ENCODE assay signal across 37 mouse cellular contexts in genomic region chr5:72636576-72636975, GRCm38 (mm10). TPM values are rescaled to one million over a fixed set of nuclear protein-coding genes. Genes with fewer than 3 reads are reported as not detected.
DNase-seq lines count a peak whose midpoint lies in the region; ATAC-seq and TF ChIP-seq lines count a peak whose summit lies in the region.
"Had no signal": no experiment of that assay in that cellular context is flagged by ENCODE, and none has a peak within 500 bp of the region (broad histone marks: within the 10 kb centered on the region; RNA-seq: fewer than 3 reads in every experiment).

No protein-coding gene starts in this region.

- TF ChIP-seq CTCF in heart, postnatal 0 days (IDR thresholded peaks at IDR 0.05; ENCODE audit: low read depth) = no peak
- TF ChIP-seq CTCF in CH12.LX (conservative IDR thresholded peaks at IDR 0.05 in 1 of 2, IDR thresholded peaks at IDR 0.05 in 1 of 2; ENCODE audit: low read depth in 2 of 2, low read length in 2 of 2) = no peak

- no peaks in the 10 kb centered on the region for H3K36me3 ChIP-seq in heart, postnatal 0 days (replicated peaks; ENCODE audit: control insufficient read depth, insufficient read depth, low read length)
- H3K36me3 ChIP-seq in CH12.LX (replicated peaks in 1 of 2; ENCODE audit: control insufficient read depth in 1 of 2, insufficient read depth in 1 of 2, low read length in 1 of 2) = no peaks in the 10 kb centered on the region
- H3K36me3 ChIP-seq in midbrain, embryonic 11.5 days (ENCODE audit: control insufficient read depth, insufficient read depth, low read length) = no peaks in the 10 kb centered on the region
- no peaks in the 10 kb centered on the region for H3K36me3 ChIP-seq in hindbrain, embryonic 16.5 days (ENCODE audit: control insufficient read depth, insufficient read depth, low read length)
- H3K36me3 ChIP-seq: embryonic facial prominence, embryonic 12.5 days; forebrain, embryonic 15.5 days; G1E; heart, embryonic 15.5 days; hindbrain, embryonic 12.5 days; kidney, embryonic 15.5 days; limb, embryonic 13.5 days; lung, embryonic 15.5 days; neural tube, embryonic 12.5 days had no signal

- dilution Hi-C loops in CH12.LX (cut with MboI; ENCODE audit: extremely low pct_ligation_motif_present, extremely low pct_unique_long_range_greater_than_20kb, low sequenced_read_pairs) = no loop called here

- TF ChIP-seq EP300 in heart, postnatal 0 days (IDR thresholded peaks at IDR 0.05; ENCODE audit: low read depth) = no peak
- TF ChIP-seq EP300 in CH12.LX (IDR thresholded peaks at IDR 0.05; ENCODE audit: low read length) = no peak

- H3K4me1 ChIP-seq in heart, postnatal 0 days (ENCODE audit: control insufficient read depth, insufficient read depth) = no peaks in the 10 kb centered on the region
- H3K4me1 ChIP-seq in CH12.LX (ENCODE audit: control insufficient read depth in 1 of 2, insufficient read depth in 2 of 2) = peaks cover 11 to 20% of the 10 kb centered on the region in 2 experiments
- no peaks in the 10 kb centered on the region for H3K4me1 ChIP-seq in midbrain, embryonic 11.5 days (ENCODE audit: control insufficient read depth, insufficient read depth, low read length)
- H3K4me1 ChIP-seq in hindbrain, embryonic 16.5 days (ENCODE audit: control insufficient read depth, insufficient read depth, low read depth, low read length) = no peaks in the 10 kb centered on the region
- H3K4me1 ChIP-seq: embryonic facial prominence, embryonic 12.5 days; forebrain, embryonic 15.5 days; heart, embryonic 15.5 days; hindbrain, embryonic 12.5 days; kidney, embryonic 15.5 days; limb, embryonic 13.5 days; lung, embryonic 15.5 days; neural tube, embryonic 12.5 days had no signal

- in situ Hi-C loops in CH12.LX (cut with MboI; ENCODE audit: low pct_ligation_motif_present, low pct_unique_long_range_greater_than_20kb, low sequenced_read_pairs) = no loop called here

- no peak for TF ChIP-seq RAD21 in CH12.LX (IDR thresholded peaks at IDR 0.05; ENCODE audit: low read depth, low read length)

- H3K4me3 ChIP-seq in heart, postnatal 0 days (ENCODE audit: low read depth, low read length) = no peak overlapping the region
- H3K4me3 ChIP-seq in CH12.LX (replicated peaks in 1 of 3; ENCODE audit: low read depth in 2 of 3, low read length in 2 of 3, poor library complexity in 1 of 3) = no peak overlapping the region
- H3K4me3 ChIP-seq in midbrain, embryonic 11.5 days (ENCODE audit: low read depth, low read length) = no peak overlapping the region
- H3K4me3 ChIP-seq in hindbrain, embryonic 16.5 days (ENCODE audit: low read length) = no peak overlapping the region
- H3K4me3 ChIP-seq: embryonic facial prominence, embryonic 12.5 days; forebrain, embryonic 15.5 days; heart, embryonic 15.5 days; hindbrain, embryonic 12.5 days; kidney, embryonic 15.5 days; limb, embryonic 13.5 days; lung, embryonic 15.5 days; neural tube, embryonic 12.5 days had no signal

- 67% methylated on average over 3 of the region's 3 CpGs for WGBS in heart, postnatal 0 days
- WGBS in midbrain, embryonic 11.5 days = 92% methylated on average over 3 of the region's 3 CpGs
- WGBS in hindbrain, embryonic 16.5 days = 90% methylated on average over 3 of the region's 3 CpGs

- H3K9ac ChIP-seq in heart, postnatal 0 days (replicated peaks; ENCODE audit: low read depth, low read length) = no peak overlapping the region
- H3K9ac ChIP-seq in CH12.LX (ENCODE audit: insufficient read depth, low read depth) = no peak overlapping the region
- no peak overlapping the region for H3K9ac ChIP-seq in midbrain, embryonic 11.5 days (ENCODE audit: low read length)
- no peak overlapping the region for H3K9ac ChIP-seq in hindbrain, embryonic 16.5 days (ENCODE audit: low read depth, low read length)
- H3K9ac ChIP-seq: embryonic facial prominence, embryonic 12.5 days; forebrain, embryonic 15.5 days; heart, embryonic 15.5 days; hindbrain, embryonic 12.5 days; kidney, embryonic 15.5 days; limb, embryonic 13.5 days; lung, embryonic 15.5 days; neural tube, embryonic 12.5 days had no signal

- H3K27ac ChIP-seq in heart, postnatal 0 days (ENCODE audit: low read depth) = peak overlapping the region; percentile 18; the same call in 1 of the 2 replicates
- no peak overlapping the region for H3K27ac ChIP-seq in CH12.LX (ENCODE audit: insufficient read depth, low read depth)
- H3K27ac ChIP-seq in midbrain, embryonic 11.5 days (ENCODE audit: low read depth, low read length) = no peak overlapping the region
- H3K27ac ChIP-seq in hindbrain, embryonic 16.5 days (ENCODE audit: low read depth, low read length) = no peak overlapping the region
- H3K27ac ChIP-seq: embryonic facial prominence, embryonic 12.5 days; forebrain, embryonic 15.5 days; heart, embryonic 15.5 days; hindbrain, embryonic 12.5 days; kidney, embryonic 15.5 days; limb, embryonic 13.5 days; lung, embryonic 15.5 days; neural tube, embryonic 12.5 days had no signal

- no peaks in the 10 kb centered on the region for H3K27me3 ChIP-seq in heart, postnatal 0 days (ENCODE audit: control insufficient read depth, insufficient read depth, low read length)
- no peaks in the 10 kb centered on the region for H3K27me3 ChIP-seq in CH12.LX (replicated peaks)
- no peaks in the 10 kb centered on the region for H3K27me3 ChIP-seq in midbrain, embryonic 11.5 days (ENCODE audit: control insufficient read depth, insufficient read depth, low read length)
- no peaks in the 10 kb centered on the region for H3K27me3 ChIP-seq in hindbrain, embryonic 16.5 days (replicated peaks; ENCODE audit: control insufficient read depth, insufficient read depth, low read length)
- H3K27me3 ChIP-seq: embryonic facial prominence, embryonic 12.5 days; forebrain, embryonic 15.5 days; heart, embryonic 15.5 days; hindbrain, embryonic 12.5 days; kidney, embryonic 15.5 days; limb, embryonic 13.5 days; lung, embryonic 15.5 days; neural tube, embryonic 12.5 days had no signal

- H3K4me2 ChIP-seq in heart, postnatal 0 days (ENCODE audit: low read depth, low read length) = no peak overlapping the region
- no peak overlapping the region; the same call in 1 of the 2 replicates for H3K4me2 ChIP-seq in CH12.LX (ENCODE audit: insufficient read depth, low read depth, poor library complexity, severe bottlenecking)
- H3K4me2 ChIP-seq in midbrain, embryonic 11.5 days = no peak overlapping the region
- H3K4me2 ChIP-seq in hindbrain, embryonic 16.5 days (ENCODE audit: low read length) = no peak overlapping the region
- H3K4me2 ChIP-seq: embryonic facial prominence, embryonic 12.5 days; forebrain, embryonic 15.5 days; heart, embryonic 15.5 days; hindbrain, embryonic 12.5 days; kidney, embryonic 15.5 days; limb, embryonic 13.5 days; liver, embryonic 11.5 days; lung, embryonic 15.5 days; neural tube, embryonic 12.5 days had no signal

- no peak for DNase-seq in heart, postnatal 0 days (ENCODE audit: low spot score)
- DNase-seq in heart, adult 18-20 months = no peak
- DNase-seq in CH12.LX (ENCODE audit: extremely low read depth) = no peak
- DNase-seq in thymus, postnatal 14 days = peak; percentile 49
- no peak for DNase-seq in layer of hippocampus, postnatal 36 days
- DNase-seq in midbrain, embryonic 11.5 days (ENCODE audit: low spot score, missing footprints) = no peak
- DNase-seq: adrenal gland, postnatal 14 days; cerebellum, adult 11 months; cerebellum, adult 9-10 months; cerebellum, postnatal 36 days; embryo, embryonic 11 days; gastrocnemius, postnatal 25 days; heart, postnatal 36 days; kidney, adult 18-20 months; kidney, postnatal 25 days; right cerebral cortex, adult 18-20 months had no signal

- no peaks in the 10 kb centered on the region for H3K79me2 ChIP-seq in CH12.LX (replicated peaks; ENCODE audit: control insufficient read depth, extremely low read depth, insufficient read depth, poor library complexity, severe bottlenecking)

- TF ChIP-seq POLR2A in CH12.LX (IDR thresholded peaks at IDR 0.05; ENCODE audit: low read depth, low read length) = no peak

- ATAC-seq in heart, postnatal 0 days (ENCODE audit: insufficient read depth, low read depth) = no peak
- 0 out of 2 replicates have a peak, but pooled peaks have one; percentile 21 for ATAC-seq in megakaryocyte progenitor cell, adult 5-6 weeks (replicated peaks; ENCODE audit: poor library complexity)
- ATAC-seq in midbrain, embryonic 11.5 days (ENCODE audit: low FRiP score) = no peak
- ATAC-seq in hindbrain, embryonic 16.5 days = no peak
- ATAC-seq: forebrain, embryonic 15.5 days; midbrain, embryonic 16.5 days had no signal

- no peaks in the 10 kb centered on the region for H3K9me3 ChIP-seq in heart, postnatal 0 days (replicated peaks; ENCODE audit: control insufficient read depth, low read length)
- no peaks in the 10 kb centered on the region for H3K9me3 ChIP-seq in CH12.LX (replicated peaks; ENCODE audit: low read length)
- no peaks in the 10 kb centered on the region for H3K9me3 ChIP-seq in midbrain, embryonic 11.5 days (ENCODE audit: control insufficient read depth, low read length)
- no peaks in the 10 kb centered on the region for H3K9me3 ChIP-seq in hindbrain, embryonic 16.5 days (ENCODE audit: control insufficient read depth, low read length)
- H3K9me3 ChIP-seq: embryonic facial prominence, embryonic 12.5 days; forebrain, embryonic 15.5 days; G1E; heart, embryonic 15.5 days; hindbrain, embryonic 12.5 days; kidney, embryonic 15.5 days; limb, embryonic 13.5 days; lung, embryonic 15.5 days; neural tube, embryonic 12.5 days had no signal

RNA-seq across cellular contexts. Expression of gene Cnga1, which starts 7.5 kb away (rescaled TPM):
- total RNA-seq in heart, postnatal 0 days (2014; rRNA removed; ENCODE audit: low replicate concordance) = not detected in 2 replicates
- polyA plus RNA-seq in heart, postnatal 0 days (2015; fragmentation: Nextera tagmentation; extraction: Ambion mirVana) = not detected in 2 replicates
- total RNA-seq in heart, adult 18-20 months (2021) = under 1 TPM in 1 of 2 experiments, not detected in 1; 0.18 TPM
- total RNA-seq in CH12.LX (2012; rRNA removed) = not detected in 2 replicates
- not detected in 2 replicates for total RNA-seq in CH12.LX (2014; rRNA removed)
- polyA plus RNA-seq in CH12.LX (2012; ENCODE audit: insufficient read length, low read depth) = not detected in 2 replicates
- not detected in 2 replicates for total RNA-seq in megakaryocyte progenitor cell, adult 5-6 weeks (2015)
- total RNA-seq in megakaryocyte progenitor cell, adult 5-6 weeks (2017) = not detected in 2 replicates
- total RNA-seq in layer of hippocampus, postnatal 36 days (2021) = not detected
- not detected in 2 replicates for polyA plus RNA-seq in midbrain, embryonic 11.5 days (2014; fragmentation: Nextera tagmentation; extraction: Ambion mirVana)
- polyA plus RNA-seq in hindbrain, embryonic 16.5 days (2015; fragmentation: Nextera tagmentation; extraction: Ambion mirVana) = not detected in 2 replicates
- total RNA-seq: adrenal gland, postnatal 14 days; gastrocnemius, adult 18-20 months; gastrocnemius, postnatal 25 days; heart, postnatal 36 days; layer of hippocampus, adult 18-20 months; layer of hippocampus, postnatal 14 days; left cerebral cortex, adult 8-10 months; left cerebral cortex, postnatal 36 days had no signal
- polyA plus RNA-seq: embryonic facial prominence, embryonic 12.5 days; forebrain, embryonic 15.5 days; frontal cortex, adult 2 months; G1E; heart, embryonic 15.5 days; hindbrain, embryonic 12.5 days; kidney, embryonic 15.5 days; limb, embryonic 13.5 days; liver, embryonic 11.5 days; liver, embryonic 16.5 days; midbrain, embryonic 16.5 days; neural tube, embryonic 12.5 days; stomach, embryonic 14.5 days had no signal

RNA-seq across cellular contexts. Expression of gene Nipal1, which starts 11.0 kb away (rescaled TPM):
- 0.46 TPM in 1 of 2 replicates, not detected in the other for total RNA-seq in heart, postnatal 0 days (2014; rRNA removed; ENCODE audit: low replicate concordance)
- 0.08 TPM in 1 of 2 replicates, not detected in the other for polyA plus RNA-seq in heart, postnatal 0 days (2015; fragmentation: Nextera tagmentation; extraction: Ambion mirVana)
- total RNA-seq in heart, adult 18-20 months (2021) = not detected
- total RNA-seq in CH12.LX (2012; rRNA removed) (not detected in 2 replicates), CH12.LX (2014; rRNA removed) (not detected in 2 replicates)
- polyA plus RNA-seq in CH12.LX (2012; ENCODE audit: insufficient read length, low read depth) = not detected in 2 replicates
- not detected in 2 replicates for total RNA-seq in megakaryocyte progenitor cell, adult 5-6 weeks (2015)
- 1.3 TPM in 1 of 2 replicates, not detected in the other for total RNA-seq in megakaryocyte progenitor cell, adult 5-6 weeks (2017)
- not detected for total RNA-seq in layer of hippocampus, postnatal 36 days (2021)
- 0.25 and 0.45 TPM in 2 replicates for polyA plus RNA-seq in midbrain, embryonic 11.5 days (2014; fragmentation: Nextera tagmentation; extraction: Ambion mirVana)
- polyA plus RNA-seq in hindbrain, embryonic 16.5 days (2015; fragmentation: Nextera tagmentation; extraction: Ambion mirVana) = 0.64 and 1.9 TPM in 2 replicates
- total RNA-seq: gastrocnemius, postnatal 25 days; heart, postnatal 36 days; layer of hippocampus, adult 18-20 months; layer of hippocampus, postnatal 14 days; left cerebral cortex, adult 8-10 months; left cerebral cortex, postnatal 36 days had no signal
- polyA plus RNA-seq: G1E had no signal

RNA-seq across cellular contexts. Expression of gene Gm5868, which starts 49.2 kb away (rescaled TPM):
- not detected in 2 replicates for total RNA-seq in heart, postnatal 0 days (2014; rRNA removed; ENCODE audit: low replicate concordance)
- not detected in 2 replicates for polyA plus RNA-seq in heart, postnatal 0 days (2015; fragmentation: Nextera tagmentation; extraction: Ambion mirVana)
- not detected for total RNA-seq in heart, adult 18-20 months (2021)
- total RNA-seq in CH12.LX (2012; rRNA removed) (not detected in 2 replicates), CH12.LX (2014; rRNA removed) (not detected in 2 replicates)
- not detected in 2 replicates for polyA plus RNA-seq in CH12.LX (2012; ENCODE audit: insufficient read length, low read depth)
- total RNA-seq in megakaryocyte progenitor cell, adult 5-6 weeks (2015) = not detected in 2 replicates
- total RNA-seq in megakaryocyte progenitor cell, adult 5-6 weeks (2017) = not detected in 2 replicates
- under 1 TPM in 1 of 2 experiments, not detected in 1; 0.27 TPM for total RNA-seq in layer of hippocampus, postnatal 36 days (2021)
- 6.5 and 6.6 TPM in 2 replicates for polyA plus RNA-seq in midbrain, embryonic 11.5 days (2014; fragmentation: Nextera tagmentation; extraction: Ambion mirVana)
- 8.3 and 8.4 TPM in 2 replicates for polyA plus RNA-seq in hindbrain, embryonic 16.5 days (2015; fragmentation: Nextera tagmentation; extraction: Ambion mirVana)
- total RNA-seq: gastrocnemius, adult 18-20 months; gastrocnemius, postnatal 25 days; heart, postnatal 36 days had no signal
- polyA plus RNA-seq: G1E; liver, embryonic 16.5 days had no signal

RNA-seq across cellular contexts. Expression of gene Zar1, which starts 55.5 kb away (rescaled TPM):
- not detected in 2 replicates for total RNA-seq in heart, postnatal 0 days (2014; rRNA removed; ENCODE audit: low replicate concordance)
- polyA plus RNA-seq in heart, postnatal 0 days (2015; fragmentation: Nextera tagmentation; extraction: Ambion mirVana) = not detected in 2 replicates
- not detected for total RNA-seq in heart, adult 18-20 months (2021)
- total RNA-seq in CH12.LX (2012; rRNA removed) (not detected in 2 replicates), CH12.LX (2014; rRNA removed) (not detected in 2 replicates)
- polyA plus RNA-seq in CH12.LX (2012; ENCODE audit: insufficient read length, low read depth) = not detected in 2 replicates
- total RNA-seq in megakaryocyte progenitor cell, adult 5-6 weeks (2015) = not detected in 2 replicates
- total RNA-seq in megakaryocyte progenitor cell, adult 5-6 weeks (2017) = not detected in 2 replicates
- total RNA-seq in layer of hippocampus, postnatal 36 days (2021) = not detected
- 1.0 and 1.6 TPM in 2 replicates for polyA plus RNA-seq in midbrain, embryonic 11.5 days (2014; fragmentation: Nextera tagmentation; extraction: Ambion mirVana)
- 4.4 and 5.4 TPM in 2 replicates for polyA plus RNA-seq in hindbrain, embryonic 16.5 days (2015; fragmentation: Nextera tagmentation; extraction: Ambion mirVana)
- total RNA-seq: adrenal gland, postnatal 14 days; gastrocnemius, adult 18-20 months; gastrocnemius, postnatal 25 days; heart, postnatal 36 days; layer of hippocampus, adult 18-20 months had no signal
- polyA plus RNA-seq: G1E; liver, embryonic 16.5 days; lung, embryonic 15.5 days; stomach, embryonic 14.5 days had no signal
